Mouse (Mus musculus) embryonic facial prominence, embryonic 11.5 days (tissue): Measurements from ENCODE around the gene Trim41. TPM values are rescaled to one million over a fixed set of nuclear protein-coding genes. Genes with fewer than 3 reads are reported as not detected.
A peak's percentile ranks its signal among the peaks of the same experiment; 100 is the strongest.

Experiments
- ATAC-seq: fragments of 200-750 bp; cut with Nextera tagmentation; replicated peaks from 2 replicates; pipeline ENCODE4 v1.8.0; 2017; ENCODE audit warnings: low read depth; ENCODE audit not compliant: insufficient number of reproducible peaks, low FRiP score, low TSS enrichment
- DNase-seq: peaks from one replicate; pipeline ENCODE4 v3.0.0-alpha.2; 2015; ENCODE audit warnings: low spot score
- H3K27ac ChIP-seq: fragments of 300-500 bp; sonication (generic); replicated peaks from 2 replicates; pipeline ENCODE4 v1.5.1; 2014; ENCODE audit warnings: mild to moderate bottlenecking, low read depth, low read length, control low read depth
- H3K27me3 ChIP-seq: fragments of 300-500 bp; sonication (generic); 2 replicates; pipeline ENCODE4 v1.6.1; 2014; ENCODE audit warnings: mild to moderate bottlenecking, low read length, moderate library complexity, mixed read lengths; ENCODE audit not compliant: control insufficient read depth, insufficient read depth
- H3K36me3 ChIP-seq: fragments of 300-500 bp; sonication (generic); replicated peaks from 2 replicates; pipeline ENCODE4 v1.6.1; 2014; ENCODE audit warnings: low read depth, mild to moderate bottlenecking, low read length, moderate library complexity, mixed read lengths; ENCODE audit not compliant: control insufficient read depth, insufficient read depth
- H3K4me1 ChIP-seq: fragments of 300-500 bp; sonication (generic); 2 replicates; pipeline ENCODE4 v1.6.1; 2014; ENCODE audit warnings: low read length, mixed read lengths; ENCODE audit not compliant: control insufficient read depth, insufficient read depth
- H3K4me2 ChIP-seq: fragments of 300-500 bp; sonication (generic); 2 replicates; pipeline ENCODE4 v1.6.1; 2014; ENCODE audit warnings: low read depth, mild to moderate bottlenecking, control low read depth, low read length, moderate library complexity
- H3K4me3 ChIP-seq: fragments of 300-500 bp; sonication (generic); 2 replicates; pipeline ENCODE4 v1.5.1; 2014; ENCODE audit warnings: low read depth, low read length, control low read depth
- H3K9ac ChIP-seq: fragments of 300-500 bp; sonication (generic); replicated peaks from 2 replicates; pipeline ENCODE4 v1.6.1; 2014; ENCODE audit warnings: mild to moderate bottlenecking, control low read depth, low read length
- H3K9me3 ChIP-seq: fragments of 300-500 bp; sonication (generic); replicated peaks from 2 replicates; pipeline ENCODE4 v1.6.1; 2016; ENCODE audit warnings: mild to moderate bottlenecking, low read length, inconsistent platforms, mixed read lengths; ENCODE audit not compliant: control insufficient read depth
- WGBS: fragments of 180-500 bp; shearing (Covaris S2); extraction: QIAGEN DNeasy Blood & Tissue Kit; methylation state at CpG from one replicate; pipeline ENCODE4 v1.1.7; 2014; 5-methylcytosine and 5-hydroxymethylcytosine counted together
- polyA plus RNA-seq: library from polyadenylated mRNA; unstranded; fragments of >200 nt; fragmentation: Nextera tagmentation; extraction: Ambion mirVana; gene quantifications from 2 replicates; pipeline ENCODE4 v1.2.1, GENCODE M21; 2014

The Trim41 gene
- polyA plus RNA-seq, 1 experiment from 2014 or later = 3.2 TPM

DNA sequence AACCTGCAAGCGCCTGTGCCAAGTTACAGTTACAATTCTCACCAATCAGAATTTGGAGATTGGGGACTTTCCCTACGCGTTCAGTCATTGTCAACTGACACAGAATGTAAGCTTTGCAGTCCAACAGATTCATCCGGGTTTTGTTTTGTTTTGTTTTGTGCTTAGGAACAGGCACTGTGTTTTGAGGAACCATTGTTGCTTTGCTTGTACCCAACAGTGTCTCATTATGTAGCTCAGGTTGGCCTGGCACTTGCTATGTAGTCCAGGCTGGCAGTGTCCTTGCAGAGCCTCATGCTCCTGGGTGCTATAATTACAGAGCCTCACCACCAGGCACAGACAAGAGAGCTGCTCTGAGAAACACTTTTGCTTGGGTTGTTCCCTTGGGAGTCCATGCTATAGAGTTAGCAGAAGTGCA lies 25.2 kb upstream of the Trim41 start:
- WGBS = 87% methylated on average over 4 of the region's 4 CpGs
- no peak overlapping the region for H3K4me2 ChIP-seq
- no peaks in the 10 kb centered on the region for H3K27me3 ChIP-seq
- no peak overlapping the region for H3K27ac ChIP-seq
- no peaks in the 10 kb centered on the region; the same call in 1 of the 2 replicates for H3K4me1 ChIP-seq
- no peaks in the 10 kb centered on the region for H3K9me3 ChIP-seq
- no peak for DNase-seq
- no peak overlapping the region for H3K9ac ChIP-seq
- H3K4me3 ChIP-seq = no peak overlapping the region
- ATAC-seq = no peak
- H3K36me3 ChIP-seq = no peaks in the 10 kb centered on the region

GRCm38 (mm10) chr11:48841213-48841612 lies 24.1 kb upstream of the Trim41 start:
- WGBS = 87% methylated on average over 5 of the region's 5 CpGs
- H3K4me2 ChIP-seq = no peak overlapping the region
- H3K27ac ChIP-seq = no peak overlapping the region
- H3K36me3 ChIP-seq = no peaks in the 10 kb centered on the region
- DNase-seq (no peak), ATAC-seq (no peak)
- no peak overlapping the region for H3K4me3 ChIP-seq
- H3K9me3 ChIP-seq = no peaks in the 10 kb centered on the region
- H3K9ac ChIP-seq = no peak overlapping the region
- no peaks in the 10 kb centered on the region for H3K27me3 ChIP-seq
- no peaks in the 10 kb centered on the region; the same call in 1 of the 2 replicates for H3K4me1 ChIP-seq

- Histone ChIP-seq H3K4me1 (no peaks in the 10 kb centered on the region; the same call in 1 of the 2 replicates), H3K4me2 (no peak overlapping the region), H3K9me3 (no peaks in the 10 kb centered on the region), H3K36me3 (no peaks in the 10 kb centered on the region), H3K27me3 (no peaks in the 10 kb centered on the region), H3K4me3 (no peak overlapping the region), H3K27ac (no peak overlapping the region), H3K9ac (no peak overlapping the region)
- no peak for ATAC-seq
- no peak for DNase-seq
Observed at GRCm38 (mm10) chr11:48840805-48841204, 23.7 kb upstream of the Trim41 start.

- Histone ChIP-seq H3K27me3 (no peaks in the 10 kb centered on the region), H3K4me1 (no peaks in the 10 kb centered on the region; the same call in 1 of the 2 replicates), H3K4me2 (peak overlapping the region; percentile 91), H3K27ac (no peak overlapping the region), H3K9me3 (no peaks in the 10 kb centered on the region), H3K9ac (no peak overlapping the region), H3K36me3 (no peaks in the 10 kb centered on the region), H3K4me3 (no peak overlapping the region)
- DNase-seq = no peak
- no peak for ATAC-seq
- 66% methylated on average over 10 of the region's 10 CpGs for WGBS
Observed at GRCm38 (mm10) chr11:48838879-48839680, 21.9 kb upstream of the Trim41 start.

DNA sequence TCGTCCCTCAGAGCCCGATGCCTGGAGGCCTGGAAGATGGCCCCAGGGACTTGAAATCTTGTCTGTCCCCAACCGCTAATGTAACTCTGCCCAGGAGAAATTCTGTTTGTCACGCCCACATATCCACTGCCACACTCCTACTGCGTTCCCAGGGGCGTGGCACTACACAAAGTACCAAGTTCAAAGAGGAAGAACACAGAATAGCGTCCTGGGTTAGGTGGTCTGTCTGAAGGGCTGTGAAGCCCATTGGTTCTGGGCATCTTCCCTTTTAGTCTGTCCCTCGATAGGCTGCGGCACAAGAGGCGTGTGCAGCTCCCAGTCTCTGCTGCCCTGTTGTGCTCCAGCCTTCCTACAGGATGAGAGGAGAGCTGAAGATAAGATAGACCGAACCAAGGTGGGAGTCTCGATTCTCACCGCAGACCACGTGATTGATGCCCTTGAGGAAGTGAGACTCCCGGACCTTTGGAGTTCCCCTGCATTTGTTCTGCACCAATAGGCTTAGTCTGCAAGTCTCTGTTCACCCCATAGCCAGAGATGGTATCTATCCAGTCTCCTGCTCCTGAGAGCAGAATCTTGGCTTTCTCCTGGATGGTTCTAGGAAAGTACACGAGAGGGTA lies 21.1 kb upstream of the Trim41 start:
- WGBS = 3% methylated on average over 16 of the region's 16 CpGs
- H3K27ac ChIP-seq = no peak overlapping the region

GRCm38 (mm10) chr11:48837310-48838180 lies 20.4 kb upstream of the Trim41 start:
- peak; percentile 43 for DNase-seq
- no peak overlapping the region for H3K27ac ChIP-seq
- no peaks in the 10 kb centered on the region for H3K9me3 ChIP-seq
- no peaks in the 10 kb centered on the region for H3K36me3 ChIP-seq
- peak overlapping the region; percentile 91 for H3K4me2 ChIP-seq
- H3K4me1 ChIP-seq = no peaks in the 10 kb centered on the region; the same call in 1 of the 2 replicates
- no peaks in the 10 kb centered on the region for H3K27me3 ChIP-seq
- peak overlapping the region; percentile 79 for H3K4me3 ChIP-seq
- under 1% methylated on average over 77 of the region's 77 CpGs for WGBS
- peak overlapping the region; percentile 63 for H3K9ac ChIP-seq
- peak; percentile 16; the same call in 1 of the 2 replicates for ATAC-seq

More for the DNA sequence above, 21.1 kb upstream of the Trim41 start:
- no peak for ATAC-seq
- peak overlapping the region; percentile 79 for H3K4me3 ChIP-seq
- peak overlapping the region; percentile 63 for H3K9ac ChIP-seq
- peak; percentile 51 for DNase-seq
- H3K27me3 ChIP-seq = no peaks in the 10 kb centered on the region
- H3K36me3 ChIP-seq = no peaks in the 10 kb centered on the region
- H3K4me2 ChIP-seq = peak overlapping the region; percentile 91
- H3K4me1 ChIP-seq = no peaks in the 10 kb centered on the region; the same call in 1 of the 2 replicates
- H3K9me3 ChIP-seq = no peaks in the 10 kb centered on the region

DNA sequence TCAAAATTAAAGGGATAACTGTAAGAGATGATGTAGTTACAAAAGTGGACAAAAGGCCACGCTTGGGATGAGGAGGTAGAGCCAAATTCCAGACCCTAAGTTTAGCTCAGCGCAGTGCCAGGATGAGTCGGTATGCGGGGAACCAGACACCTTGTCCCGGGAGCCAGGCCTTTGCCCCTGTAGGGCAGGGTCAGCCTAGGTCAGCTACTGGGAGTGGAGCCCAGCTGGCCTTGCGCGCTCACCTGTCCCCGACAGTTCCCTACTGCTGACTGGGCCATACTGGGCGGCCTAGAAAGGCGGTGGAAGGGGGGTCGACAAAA lies 19.8 kb upstream of the Trim41 start:
- peak overlapping the region; percentile 79 for H3K4me3 ChIP-seq
- no peaks in the 10 kb centered on the region for H3K9me3 ChIP-seq
- no peak overlapping the region for H3K27ac ChIP-seq
- no peaks in the 10 kb centered on the region; the same call in 1 of the 2 replicates for H3K4me1 ChIP-seq
- H3K9ac ChIP-seq = no peak overlapping the region; the same call in 1 of the 2 replicates
- ATAC-seq (no peak), DNase-seq (no peak)
- H3K36me3 ChIP-seq = no peaks in the 10 kb centered on the region
- 8% methylated on average over 11 of the region's 11 CpGs for WGBS
- peak overlapping the region; percentile 91 for H3K4me2 ChIP-seq
- no peaks in the 10 kb centered on the region for H3K27me3 ChIP-seq
